Mouse (Mus musculus): ENCODE measurements around the gene Cyyr1.

DNA sequence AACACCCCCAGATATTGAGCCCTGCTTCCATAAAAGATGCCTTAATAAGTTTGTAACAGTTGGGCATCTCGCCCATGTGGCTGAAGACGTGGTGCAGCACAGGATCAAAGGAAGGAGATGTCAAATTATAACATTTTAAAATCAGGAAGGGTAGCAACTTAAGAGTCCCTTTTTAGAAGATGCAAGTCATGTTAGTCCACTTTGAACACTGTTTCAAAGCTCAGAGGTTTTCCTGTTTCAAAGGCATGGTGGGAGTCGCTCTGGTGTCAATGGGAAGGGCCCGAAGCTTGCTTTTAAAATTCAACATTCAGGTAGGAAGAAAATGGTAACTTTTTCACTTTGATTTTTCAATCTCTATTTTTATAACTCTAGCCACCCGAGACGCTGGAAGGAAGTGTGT is 45.9 kb downstream of the Cyyr1 start:
- TF ChIP-seq POLR2A (IDR thresholded peaks at IDR 0.05; ENCODE audit: control insufficient read depth, low read depth, low read length) (no peak), CTCF (IDR thresholded peaks at IDR 0.05; ENCODE audit: control insufficient read depth, insufficient read depth, insufficient replicate concordance, low read depth, low read length) (no peak)
